In genomic region chr7:124914061-124914460, GRCm38 (mm10) we compare ENCODE assay signal across 19 mouse cellular contexts.
A peak's percentile ranks its signal among the peaks of the same experiment; 100 is the strongest.
DNase-seq lines count a peak whose midpoint lies in the region; ATAC-seq and TF ChIP-seq lines count a peak whose summit lies in the region.
"Had no signal": no experiment of that assay in that cellular context is flagged by ENCODE, and none has a peak within 500 bp of the region (broad histone marks: within the 10 kb centered on the region; RNA-seq: fewer than 3 reads in every experiment).

No protein-coding gene starts in this region.

- in situ Hi-C loops in Patski (cut with MboI; ENCODE audit: low pct_unique_long_range_greater_than_20kb): no loop called here

- H3K27me3 ChIP-seq in Patski: no peaks in the 10 kb centered on the region
- H3K27me3 ChIP-seq: embryonic facial prominence, embryonic 13.5 days; forebrain, embryonic 13.5 days; heart, embryonic 13.5 days; hindbrain, embryonic 12.5 days had no signal

- POLR2A ChIA-PET in Patski (lab: Charles Lee): no interaction called here

- peak; percentile 38 for DNase-seq in kidney, adult 11 months
- DNase-seq in kidney, postnatal 25 days: no peak
- DNase-seq in Patski (ENCODE audit: low read depth, low spot score): no peak
- peak; percentile 23 to 60 for DNase-seq in kidney, adult 8-10 months
- DNase-seq in kidney, postnatal 14 days: peak; percentile 39
- no peak for DNase-seq in gastrocnemius, adult 2 months
- DNase-seq in thymus, adult 18-20 months: no peak
- DNase-seq: adrenal gland, postnatal 10 days; cerebellum, adult 11-12 months; cerebellum, adult 9-10 months; cerebellum, postnatal 25 days; gastrocnemius, postnatal 25 days; heart, postnatal 4 days had no signal

- peak; percentile 32 for ATAC-seq in Patski
- ATAC-seq: forebrain, embryonic 13.5 days; hindbrain, embryonic 16.5 days; inflammation-experienced regulatory T-cells, adult 6 months had no signal

- no peak overlapping the region for H3K27ac ChIP-seq in gastrocnemius, adult 2 months
- H3K27ac ChIP-seq: embryonic facial prominence, embryonic 13.5 days; forebrain, embryonic 13.5 days; heart, embryonic 13.5 days; hindbrain, embryonic 12.5 days had no signal

- CTCF ChIA-PET in Patski (lab: Charles Lee): interaction anchor here (0.8 kb wide), 1 partner anchor 9 kb away, joined by 3 read pairs; no protein-coding TSS in a partner anchor

- intact Hi-C loops in gastrocnemius, adult 2 months (cut with DNase I): no loop called here

- no peak overlapping the region for H3K4me3 ChIP-seq in gastrocnemius, adult 2 months
- H3K4me3 ChIP-seq: embryonic facial prominence, embryonic 13.5 days; forebrain, embryonic 13.5 days; heart, embryonic 13.5 days; hindbrain, embryonic 12.5 days had no signal

- TF ChIP-seq CTCF in Patski (IDR thresholded peaks at IDR 0.05): no peak
- TF ChIP-seq CTCF in gastrocnemius, adult 2 months (IDR thresholded peaks at IDR 0.05): no peak

Comparison
In these comparisons a context has a peak if more than half of its experiments do, and no peak if none do; other contexts are left out.
1. DNase-seq: peak in kidney, adult 11 months (single experiment), kidney, adult 8-10 months (2 of 2) and kidney, postnatal 14 days (single experiment); none in kidney, postnatal 25 days (0 of 2), Patski (single experiment), gastrocnemius, adult 2 months (single experiment) and thymus, adult 18-20 months (0 of 2).